In genomic region chr9:41524591-41524990, GRCm38 (mm10) we compare ENCODE assay signal across 9 mouse cellular contexts.
DNase-seq lines count a peak whose midpoint lies in the region; ATAC-seq and TF ChIP-seq lines count a peak whose summit lies in the region.
"Had no signal": no experiment of that assay in that cellular context is flagged by ENCODE, and none has a peak within 500 bp of the region (broad histone marks: within the 10 kb centered on the region; RNA-seq: fewer than 3 reads in every experiment).

No protein-coding gene starts in this region.

- TF ChIP-seq CTCF in intestine, postnatal 0 days (IDR thresholded peaks at IDR 0.05; ENCODE audit: low read depth), result no peak

- no peaks in the 10 kb centered on the region for H3K27me3 ChIP-seq in intestine, embryonic 14.5 days (replicated peaks; ENCODE audit: control insufficient read depth, insufficient read depth, low read length)
- no peaks in the 10 kb centered on the region for H3K27me3 ChIP-seq in intestine, postnatal 0 days (replicated peaks; ENCODE audit: control insufficient read depth, insufficient read depth, low read length)
- H3K27me3 ChIP-seq in embryonic facial prominence, embryonic 13.5 days, result no peaks in the 10 kb centered on the region
- no peaks in the 10 kb centered on the region for H3K27me3 ChIP-seq in hindbrain, embryonic 16.5 days (replicated peaks; ENCODE audit: control insufficient read depth, insufficient read depth, low read length)
- no peaks in the 10 kb centered on the region for H3K27me3 ChIP-seq in midbrain, embryonic 15.5 days (replicated peaks)
- H3K27me3 ChIP-seq: liver, embryonic 13.5 days had no signal

- H3K4me1 ChIP-seq in intestine, embryonic 14.5 days (replicated peaks; ENCODE audit: control insufficient read depth, insufficient read depth, low read length), result peaks cover 20% of the 10 kb centered on the region
- no peaks in the 10 kb centered on the region for H3K4me1 ChIP-seq in intestine, postnatal 0 days (replicated peaks; ENCODE audit: control insufficient read depth, insufficient read depth, low read length)
- H3K4me1 ChIP-seq in embryonic facial prominence, embryonic 13.5 days, result peaks cover 30% of the 10 kb centered on the region
- peaks cover 20% of the 10 kb centered on the region for H3K4me1 ChIP-seq in hindbrain, embryonic 16.5 days (ENCODE audit: control insufficient read depth, insufficient read depth, low read depth, low read length)
- peaks cover 23% of the 10 kb centered on the region for H3K4me1 ChIP-seq in midbrain, embryonic 15.5 days
- H3K4me1 ChIP-seq: liver, embryonic 13.5 days had no signal

- no peak for ATAC-seq in intestine, embryonic 14.5 days (replicated peaks; ENCODE audit: low FRiP score, low TSS enrichment, low read depth)
- no peak for ATAC-seq in intestine, postnatal 0 days
- peak; percentile 48; the same call in 1 of the 2 replicates for ATAC-seq in embryonic facial prominence, embryonic 13.5 days (ENCODE audit: insufficient number of reproducible peaks, insufficient read depth, low FRiP score, low TSS enrichment, low read depth)
- ATAC-seq in hindbrain, embryonic 16.5 days, result peak; percentile 78
- peak; percentile 80 for ATAC-seq in midbrain, embryonic 15.5 days (replicated peaks)

- WGBS in intestine, embryonic 14.5 days, result 48% methylated on average over 7 of the region's 7 CpGs
- 46% methylated on average over 7 of the region's 7 CpGs for WGBS in intestine, postnatal 0 days
- WGBS in embryonic facial prominence, embryonic 13.5 days, result 31% methylated on average over 7 of the region's 7 CpGs
- 35% methylated on average over 7 of the region's 7 CpGs for whole genome bisulfite sequencing in hindbrain, embryonic 16.5 days
- 45% methylated on average over 7 of the region's 7 CpGs for WGBS in midbrain, embryonic 15.5 days

- H3K9me3 ChIP-seq in intestine, embryonic 14.5 days (ENCODE audit: control insufficient read depth, low read length), result no peaks in the 10 kb centered on the region
- no peaks in the 10 kb centered on the region for H3K9me3 ChIP-seq in intestine, postnatal 0 days (ENCODE audit: control insufficient read depth)
- H3K9me3 ChIP-seq in embryonic facial prominence, embryonic 13.5 days, result no peaks in the 10 kb centered on the region
- no peaks in the 10 kb centered on the region for H3K9me3 ChIP-seq in hindbrain, embryonic 16.5 days (ENCODE audit: control insufficient read depth, low read length)
- H3K9me3 ChIP-seq in midbrain, embryonic 15.5 days, result no peaks in the 10 kb centered on the region
- H3K9me3 ChIP-seq: liver, embryonic 13.5 days had no signal

- H3K9ac ChIP-seq in intestine, embryonic 14.5 days (ENCODE audit: low read length), result no peak overlapping the region
- no peak overlapping the region for H3K9ac ChIP-seq in intestine, postnatal 0 days (ENCODE audit: low read depth, low read length)
- peak overlapping the region; percentile 49 for H3K9ac ChIP-seq in embryonic facial prominence, embryonic 13.5 days
- H3K9ac ChIP-seq in hindbrain, embryonic 16.5 days (ENCODE audit: low read depth, low read length), result no peak overlapping the region
- H3K9ac ChIP-seq in midbrain, embryonic 15.5 days, result no peak overlapping the region
- H3K9ac ChIP-seq: liver, embryonic 13.5 days had no signal

- no peaks in the 10 kb centered on the region for H3K36me3 ChIP-seq in intestine, embryonic 14.5 days (ENCODE audit: control insufficient read depth, insufficient read depth, low read length)
- H3K36me3 ChIP-seq in intestine, postnatal 0 days (ENCODE audit: control insufficient read depth, insufficient read depth), result no peaks in the 10 kb centered on the region
- peaks cover 30% of the 10 kb centered on the region for H3K36me3 ChIP-seq in embryonic facial prominence, embryonic 13.5 days
- no peaks in the 10 kb centered on the region for H3K36me3 ChIP-seq in hindbrain, embryonic 16.5 days (ENCODE audit: control insufficient read depth, insufficient read depth, low read length)
- no peaks in the 10 kb centered on the region for H3K36me3 ChIP-seq in midbrain, embryonic 15.5 days (replicated peaks)
- H3K36me3 ChIP-seq: liver, embryonic 13.5 days had no signal

- H3K27ac ChIP-seq in intestine, embryonic 14.5 days (ENCODE audit: low read depth), result peak overlapping the region; percentile 74
- no peak overlapping the region for H3K27ac ChIP-seq in intestine, postnatal 0 days (ENCODE audit: low read depth, low read length)
- H3K27ac ChIP-seq in embryonic facial prominence, embryonic 13.5 days, result peak overlapping the region; percentile 88
- peak overlapping the region; percentile 52 for H3K27ac ChIP-seq in hindbrain, embryonic 16.5 days (ENCODE audit: low read depth, low read length)
- peak overlapping the region; percentile 76 for H3K27ac ChIP-seq in midbrain, embryonic 15.5 days
- H3K27ac ChIP-seq: liver, embryonic 13.5 days had no signal

- H3K4me2 ChIP-seq in intestine, embryonic 14.5 days (ENCODE audit: low read length), result no peak overlapping the region
- no peak overlapping the region for H3K4me2 ChIP-seq in intestine, postnatal 0 days (replicated peaks; ENCODE audit: low read depth)
- H3K4me2 ChIP-seq in embryonic facial prominence, embryonic 13.5 days, result 0 out of 2 replicates have a peak overlapping the region, but pooled peaks have one; percentile 14
- no peak overlapping the region for H3K4me2 ChIP-seq in hindbrain, embryonic 16.5 days (ENCODE audit: low read length)
- no peak overlapping the region for H3K4me2 ChIP-seq in midbrain, embryonic 15.5 days
- H3K4me2 ChIP-seq: liver, embryonic 13.5 days had no signal

- DNase-seq in intestine, embryonic 14.5 days (ENCODE audit: low spot score), result no peak
- no peak for DNase-seq in B cell, adult 2 months
- no peak for DNase-seq in cerebellum, adult 9-10 months
- no peak for DNase-seq in liver
- DNase-seq: liver, embryonic 13.5 days had no signal

- no peak overlapping the region for H3K4me3 ChIP-seq in intestine, embryonic 14.5 days (ENCODE audit: low read depth, low read length)
- no peak overlapping the region for H3K4me3 ChIP-seq in intestine, postnatal 0 days (ENCODE audit: low read depth, low read length)
- no peak overlapping the region for H3K4me3 ChIP-seq in embryonic facial prominence, embryonic 13.5 days
- H3K4me3 ChIP-seq in hindbrain, embryonic 16.5 days (ENCODE audit: low read length), result no peak overlapping the region
- H3K4me3 ChIP-seq in midbrain, embryonic 15.5 days, result no peak overlapping the region
- H3K4me3 ChIP-seq: liver, embryonic 13.5 days had no signal

Comparison
In these comparisons a context has a peak if more than half of its experiments do, and no peak if none do; other contexts are left out.
1. ATAC-seq: peak in embryonic facial prominence, embryonic 13.5 days (single experiment), hindbrain, embryonic 16.5 days (single experiment) and midbrain, embryonic 15.5 days (single experiment); none in intestine, embryonic 14.5 days (single experiment) and intestine, postnatal 0 days (single experiment).